Mouse (Mus musculus): ENCODE measurements at regions not wholly inside any gene's neighbourhood (a gene's known extent, or its start where the extent isn't known, plus 50 kb on each side); places are given as distances from the start of the nearest gene placed in this dataset.

DNA sequence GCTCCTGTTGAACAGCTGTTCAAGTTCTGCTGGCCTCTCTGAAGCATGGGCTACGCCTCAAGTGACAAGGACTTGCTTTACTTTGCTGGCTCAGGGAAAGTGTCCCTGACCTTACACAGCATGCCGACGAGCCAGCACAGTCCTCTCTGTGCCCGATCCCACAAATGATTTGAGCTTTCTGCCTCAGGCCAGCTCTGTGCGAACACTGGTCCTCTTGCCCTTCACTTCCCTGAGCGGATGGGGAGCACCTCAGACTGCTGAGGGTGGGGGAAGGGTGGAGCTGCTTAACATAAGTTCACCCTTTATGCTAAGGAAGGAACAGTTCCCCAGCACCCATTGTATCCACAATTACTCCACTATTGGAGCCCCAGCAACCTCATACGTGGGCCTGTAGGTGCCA, 223.7 kb upstream of the Mgmt start:
- no peaks in the 10 kb centered on the region for H3K9me3 ChIP-seq (ENCODE audit: control insufficient read depth, low read length)
- no peaks in the 10 kb centered on the region for H3K27me3 ChIP-seq (ENCODE audit: control insufficient read depth, insufficient read depth, low read length)
- H3K4me1 ChIP-seq (replicated peaks; ENCODE audit: control insufficient read depth, insufficient read depth, low read length): no peaks in the 10 kb centered on the region
- H3K36me3 ChIP-seq (replicated peaks; ENCODE audit: control insufficient read depth, insufficient read depth): no peaks in the 10 kb centered on the region
- no peak for DNase-seq (ENCODE audit: low spot score)
- no peak for ATAC-seq (ENCODE audit: low FRiP score)
- no peak overlapping the region for H3K4me2 ChIP-seq (replicated peaks)
- H3K4me3 ChIP-seq (replicated peaks; ENCODE audit: low read length): no peak overlapping the region
- WGBS: 69% methylated on average over 7 of the region's 7 CpGs
- no peak overlapping the region for H3K27ac ChIP-seq
- H3K9ac ChIP-seq: no peak overlapping the region

GRCm38 (mm10) chr7:136674159-136674558, 220.3 kb upstream of the Mgmt start:
- no peaks in the 10 kb centered on the region for H3K36me3 ChIP-seq (replicated peaks; ENCODE audit: control insufficient read depth, insufficient read depth)
- H3K4me1 ChIP-seq (replicated peaks; ENCODE audit: control insufficient read depth, insufficient read depth, low read length): peaks cover 12% of the 10 kb centered on the region; the same call in 1 of the 2 replicates
- H3K9me3 ChIP-seq (ENCODE audit: control insufficient read depth, low read length): no peaks in the 10 kb centered on the region
- H3K4me3 ChIP-seq (replicated peaks; ENCODE audit: low read length): no peak overlapping the region
- ATAC-seq (ENCODE audit: low FRiP score) (no peak), DNase-seq (ENCODE audit: low spot score) (no peak)
- H3K27ac ChIP-seq: no peak overlapping the region
- no peaks in the 10 kb centered on the region for H3K27me3 ChIP-seq (ENCODE audit: control insufficient read depth, insufficient read depth, low read length)
- no peak overlapping the region for H3K4me2 ChIP-seq (replicated peaks)
- H3K9ac ChIP-seq: no peak overlapping the region
- WGBS: 47% methylated on average over 5 of the region's 5 CpGs

DNA sequence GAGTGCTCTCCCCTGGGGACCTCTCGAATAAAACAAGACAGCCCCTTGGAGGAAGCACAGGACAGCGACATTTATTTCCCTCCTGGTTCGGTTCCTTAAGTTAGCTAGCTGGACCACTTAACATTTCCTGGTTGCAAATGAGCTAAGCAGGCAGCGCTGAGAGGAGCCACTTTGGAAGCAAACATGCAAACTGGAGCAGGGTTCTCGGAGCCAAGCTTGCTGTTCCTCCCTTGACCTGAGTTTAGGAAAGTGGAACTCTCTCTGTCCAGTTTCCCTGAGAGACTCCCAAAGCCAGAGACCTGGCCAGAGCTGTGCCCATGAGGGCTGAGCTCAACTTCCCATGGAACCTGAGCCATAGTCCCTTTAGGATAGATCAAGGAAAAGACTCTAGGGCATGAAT, 219.4 kb upstream of the Mgmt start:
- H3K9ac ChIP-seq: no peak overlapping the region
- no peaks in the 10 kb centered on the region for H3K9me3 ChIP-seq (ENCODE audit: control insufficient read depth, low read length)
- no peak overlapping the region for H3K4me2 ChIP-seq (replicated peaks)
- no peak overlapping the region for H3K27ac ChIP-seq
- H3K27me3 ChIP-seq (ENCODE audit: control insufficient read depth, insufficient read depth, low read length): no peaks in the 10 kb centered on the region
- ATAC-seq (ENCODE audit: low FRiP score) (no peak), DNase-seq (ENCODE audit: low spot score) (no peak)
- H3K36me3 ChIP-seq (replicated peaks; ENCODE audit: control insufficient read depth, insufficient read depth): no peaks in the 10 kb centered on the region
- 53% methylated on average over 5 of the region's 5 CpGs for WGBS
- peaks cover 12% of the 10 kb centered on the region; the same call in 1 of the 2 replicates for H3K4me1 ChIP-seq (replicated peaks; ENCODE audit: control insufficient read depth, insufficient read depth, low read length)
- no peak overlapping the region for H3K4me3 ChIP-seq (replicated peaks; ENCODE audit: low read length)

GRCm38 (mm10) chr7:136676104-136676503, 218.3 kb upstream of the Mgmt start:
- Histone ChIP-seq H3K4me3 (replicated peaks; ENCODE audit: low read length) (no peak overlapping the region), H3K4me2 (replicated peaks) (no peak overlapping the region), H3K36me3 (replicated peaks; ENCODE audit: control insufficient read depth, insufficient read depth) (no peaks in the 10 kb centered on the region), H3K9ac (no peak overlapping the region), H3K4me1 (replicated peaks; ENCODE audit: control insufficient read depth, insufficient read depth, low read length) (peaks cover 12% of the 10 kb centered on the region; the same call in 1 of the 2 replicates), H3K27ac (no peak overlapping the region), H3K9me3 (ENCODE audit: control insufficient read depth, low read length) (no peaks in the 10 kb centered on the region), H3K27me3 (ENCODE audit: control insufficient read depth, insufficient read depth, low read length) (no peaks in the 10 kb centered on the region)
- ATAC-seq (ENCODE audit: low FRiP score) (no peak), DNase-seq (ENCODE audit: low spot score) (no peak)
- 18% methylated on average over 6 of the region's 6 CpGs for WGBS

- Histone ChIP-seq H3K9ac (no peak overlapping the region), H3K4me2 (replicated peaks) (peak overlapping the region; percentile 14; the same call in 1 of the 2 replicates), H3K27ac (no peak overlapping the region), H3K27me3 (ENCODE audit: control insufficient read depth, insufficient read depth, low read length) (no peaks in the 10 kb centered on the region), H3K4me3 (replicated peaks; ENCODE audit: low read length) (no peak overlapping the region), H3K4me1 (replicated peaks; ENCODE audit: control insufficient read depth, insufficient read depth, low read length) (peaks cover 12% of the 10 kb centered on the region; the same call in 1 of the 2 replicates), H3K36me3 (replicated peaks; ENCODE audit: control insufficient read depth, insufficient read depth) (no peaks in the 10 kb centered on the region), H3K9me3 (ENCODE audit: control insufficient read depth, low read length) (no peaks in the 10 kb centered on the region)
- ATAC-seq (ENCODE audit: low FRiP score) (no peak), DNase-seq (ENCODE audit: low spot score) (peak; percentile 51)
- 34% methylated on average over 17 of the region's 17 CpGs for WGBS
Observed at GRCm38 (mm10) chr7:136676987-136677545, 217.3 kb upstream of the Mgmt start.

DNA sequence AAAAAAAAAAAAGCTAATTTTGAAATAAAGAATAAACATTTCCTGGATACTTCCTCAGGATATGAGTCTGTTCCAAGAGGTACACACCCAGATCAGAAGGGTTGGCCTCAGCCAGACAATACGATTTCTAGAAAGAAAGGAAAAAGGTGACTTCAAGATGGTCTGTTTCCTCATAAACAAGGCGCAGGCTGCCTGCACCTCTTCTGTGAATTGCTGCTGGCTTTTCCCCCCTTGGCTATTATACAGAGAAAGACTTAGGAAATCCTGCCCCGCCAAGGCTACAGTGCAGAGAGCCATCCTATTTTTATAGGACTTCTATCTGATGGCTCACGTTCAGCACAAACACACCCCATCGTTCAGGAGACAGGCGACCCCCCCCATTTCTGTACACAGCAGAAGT, 204.8 kb upstream of the Mgmt start:
- Histone ChIP-seq H3K27ac (no peak overlapping the region), H3K9ac (no peak overlapping the region), H3K36me3 (replicated peaks; ENCODE audit: control insufficient read depth, insufficient read depth) (no peaks in the 10 kb centered on the region), H3K4me2 (replicated peaks) (peak overlapping the region; percentile 42), H3K4me1 (replicated peaks; ENCODE audit: control insufficient read depth, insufficient read depth, low read length) (peaks cover 13% of the 10 kb centered on the region), H3K9me3 (ENCODE audit: control insufficient read depth, low read length) (no peaks in the 10 kb centered on the region), H3K27me3 (ENCODE audit: control insufficient read depth, insufficient read depth, low read length) (no peaks in the 10 kb centered on the region), H3K4me3 (replicated peaks; ENCODE audit: low read length) (no peak overlapping the region)
- DNase-seq (ENCODE audit: low spot score): no peak
- ATAC-seq (ENCODE audit: low FRiP score): no peak
- 47% methylated on average over 6 of the region's 6 CpGs for WGBS

DNA sequence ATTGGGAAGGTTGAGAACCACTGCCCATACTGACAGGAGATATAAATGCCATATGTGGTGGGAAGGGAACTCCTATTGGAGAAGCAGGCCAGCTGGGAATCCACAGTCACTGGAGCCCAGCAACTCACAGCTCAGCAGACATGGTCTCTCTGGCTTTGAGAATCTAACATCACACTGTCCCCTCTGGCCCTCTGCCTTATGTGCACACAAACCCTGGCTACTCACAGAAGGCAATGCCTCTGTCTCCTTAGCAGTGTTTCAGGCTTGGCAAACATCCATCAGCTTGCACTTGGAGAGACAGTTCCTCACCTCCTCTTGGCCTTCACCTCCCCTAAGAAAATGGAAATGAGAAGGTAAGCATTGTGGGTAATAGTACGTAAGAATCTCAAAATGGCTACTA, 188.2 kb upstream of the Mgmt start:
- H3K27me3 ChIP-seq (ENCODE audit: control insufficient read depth, insufficient read depth, low read length): no peaks in the 10 kb centered on the region
- H3K27ac ChIP-seq: no peak overlapping the region
- H3K36me3 ChIP-seq (replicated peaks; ENCODE audit: control insufficient read depth, insufficient read depth): no peaks in the 10 kb centered on the region
- H3K4me3 ChIP-seq (replicated peaks; ENCODE audit: low read length): no peak overlapping the region
- H3K4me2 ChIP-seq (replicated peaks): no peak overlapping the region
- 66% methylated on average over 1 of the region's 1 CpGs for WGBS
- no peaks in the 10 kb centered on the region for H3K9me3 ChIP-seq (ENCODE audit: control insufficient read depth, low read length)
- no peak overlapping the region for H3K9ac ChIP-seq
- DNase-seq (ENCODE audit: low spot score): no peak
- no peaks in the 10 kb centered on the region for H3K4me1 ChIP-seq (replicated peaks; ENCODE audit: control insufficient read depth, insufficient read depth, low read length)
- ATAC-seq (ENCODE audit: low FRiP score): no peak

GRCm38 (mm10) chr7:136707200-136708003, 187.0 kb upstream of the Mgmt start:
- Histone ChIP-seq H3K9me3 (ENCODE audit: control insufficient read depth, low read length) (no peaks in the 10 kb centered on the region), H3K36me3 (replicated peaks; ENCODE audit: control insufficient read depth, insufficient read depth) (no peaks in the 10 kb centered on the region), H3K27ac (no peak overlapping the region), H3K4me1 (replicated peaks; ENCODE audit: control insufficient read depth, insufficient read depth, low read length) (no peaks in the 10 kb centered on the region), H3K9ac (no peak overlapping the region), H3K4me3 (replicated peaks; ENCODE audit: low read length) (no peak overlapping the region), H3K4me2 (replicated peaks) (no peak overlapping the region), H3K27me3 (ENCODE audit: control insufficient read depth, insufficient read depth, low read length) (no peaks in the 10 kb centered on the region)
- no peak for DNase-seq (ENCODE audit: low spot score)
- ATAC-seq (ENCODE audit: low FRiP score): no peak
- 89% methylated on average over 12 of the region's 12 CpGs for WGBS

GRCm38 (mm10) chr7:136708004-136708435, 186.4 kb upstream of the Mgmt start:
- Histone ChIP-seq H3K27me3 (ENCODE audit: control insufficient read depth, insufficient read depth, low read length) (no peaks in the 10 kb centered on the region), H3K27ac (no peak overlapping the region), H3K4me3 (replicated peaks; ENCODE audit: low read length) (no peak overlapping the region), H3K4me1 (replicated peaks; ENCODE audit: control insufficient read depth, insufficient read depth, low read length) (no peaks in the 10 kb centered on the region), H3K36me3 (replicated peaks; ENCODE audit: control insufficient read depth, insufficient read depth) (no peaks in the 10 kb centered on the region), H3K4me2 (replicated peaks) (no peak overlapping the region), H3K9me3 (ENCODE audit: control insufficient read depth, low read length) (no peaks in the 10 kb centered on the region), H3K9ac (no peak overlapping the region)
- 67% methylated on average over 5 of the region's 5 CpGs for WGBS
- ATAC-seq (ENCODE audit: low FRiP score): no peak
- DNase-seq (ENCODE audit: low spot score): no peak
